Mouse (Mus musculus) urinary bladder, postnatal 25 days (tissue): ENCODE data around the gene Jak3.

Experiments
- DNase-seq: peaks from one replicate; pipeline ENCODE4 v3.0.0; 2022; ENCODE audit warnings: low spot score

The Jak3 gene

DNA sequence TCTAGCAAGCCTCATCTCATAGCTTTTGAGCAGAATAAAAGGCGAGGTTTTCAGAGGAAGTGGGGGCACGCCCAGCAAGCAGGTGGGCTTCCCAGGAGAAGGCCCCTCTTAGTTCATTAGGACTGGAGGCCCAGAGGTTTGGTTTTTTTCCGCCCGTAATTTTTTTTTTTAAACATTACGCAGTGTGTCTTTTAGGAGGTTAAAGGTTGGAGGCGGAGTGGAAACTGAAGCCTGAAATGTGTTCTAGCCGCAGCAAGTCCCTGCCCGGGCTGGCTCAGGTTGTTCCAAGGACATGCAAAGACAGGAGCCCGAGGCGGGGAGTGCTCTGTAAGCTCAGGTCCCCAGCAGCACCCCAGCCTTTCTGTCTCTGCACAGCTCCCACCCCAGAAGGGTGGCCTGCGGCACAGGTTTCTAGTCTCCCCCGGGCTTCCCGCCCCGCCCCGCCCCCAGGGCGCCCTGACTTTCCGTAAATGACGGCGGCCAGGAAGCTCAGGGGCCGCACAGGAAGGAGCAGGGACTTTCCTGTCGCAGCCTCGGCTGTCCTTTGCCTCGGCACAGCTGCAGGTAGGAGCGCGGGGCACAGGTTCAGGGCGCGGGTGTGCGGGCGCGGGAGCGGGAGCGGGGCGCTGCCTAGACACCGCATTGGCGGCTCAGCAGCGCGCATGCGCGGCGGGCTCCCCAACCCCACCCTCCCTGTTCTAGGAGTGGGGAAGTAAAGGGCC lies at the start of gene Jak3:
Jak3 (plus strand) TSS at position 277 of the 722 bp plus-strand sequence.
- peak; percentile 52 for DNase-seq

DNA sequence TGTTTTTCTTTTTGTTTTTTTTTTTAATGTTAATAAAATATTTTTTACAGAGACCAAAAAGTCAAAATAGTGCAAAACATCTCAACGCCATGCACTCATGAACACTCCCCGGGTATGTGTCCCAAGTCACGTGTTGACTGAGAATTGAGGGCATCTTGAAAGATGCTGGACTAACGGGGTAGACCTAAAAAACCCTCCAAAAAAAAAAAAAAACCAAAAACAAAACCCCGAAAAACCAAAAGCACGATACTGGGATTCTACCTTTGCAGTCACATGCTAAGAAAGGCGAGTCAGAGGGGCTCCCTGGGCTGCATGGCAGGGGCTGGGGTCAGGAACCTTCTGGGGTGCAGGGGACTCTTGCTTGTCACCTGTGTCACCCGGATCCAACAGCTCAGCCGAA lies 49.3 kb upstream of the Jak3 start:
- no peak for DNase-seq

DNA sequence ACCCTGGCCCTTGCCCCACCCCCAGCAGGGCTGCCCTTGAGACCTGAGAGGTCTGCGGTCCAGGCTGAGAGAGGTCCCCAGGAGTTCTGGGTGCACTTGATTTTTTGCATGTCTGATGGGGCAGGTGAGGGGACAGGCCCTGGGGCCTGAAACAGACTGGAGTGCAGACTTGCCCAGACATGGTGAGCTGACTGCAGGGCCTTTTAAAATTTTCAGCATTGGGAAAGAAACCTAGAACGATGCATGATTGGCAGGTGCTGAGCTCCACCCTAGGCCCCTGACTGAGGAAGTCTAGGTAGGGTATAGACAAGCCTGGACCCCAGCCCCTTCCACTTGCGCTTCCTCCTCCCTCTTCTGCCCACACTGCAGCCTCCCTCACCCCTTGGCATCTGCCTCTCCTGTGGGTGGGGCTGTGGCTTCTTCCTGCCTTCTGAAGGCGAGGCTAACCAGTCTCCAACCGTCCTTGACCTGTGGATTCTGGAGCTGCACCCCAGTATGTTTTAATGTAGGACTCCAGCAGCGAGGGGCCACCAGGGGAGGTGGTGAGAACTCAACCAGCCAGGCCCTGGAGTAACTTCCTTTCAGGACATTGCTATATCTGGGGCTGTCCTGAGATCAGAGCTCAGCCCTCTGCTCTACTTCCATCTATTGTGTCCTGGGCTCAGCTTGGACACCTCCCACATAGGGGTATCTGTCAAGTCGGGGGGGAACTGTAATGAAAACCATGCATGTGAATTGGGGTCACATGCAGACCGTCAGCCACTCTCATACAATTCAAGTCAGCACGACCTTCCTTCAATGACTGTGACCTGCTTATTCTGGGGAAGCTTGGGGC lies 48.6 kb upstream of the Jak3 start:
- DNase-seq: no peak

DNA sequence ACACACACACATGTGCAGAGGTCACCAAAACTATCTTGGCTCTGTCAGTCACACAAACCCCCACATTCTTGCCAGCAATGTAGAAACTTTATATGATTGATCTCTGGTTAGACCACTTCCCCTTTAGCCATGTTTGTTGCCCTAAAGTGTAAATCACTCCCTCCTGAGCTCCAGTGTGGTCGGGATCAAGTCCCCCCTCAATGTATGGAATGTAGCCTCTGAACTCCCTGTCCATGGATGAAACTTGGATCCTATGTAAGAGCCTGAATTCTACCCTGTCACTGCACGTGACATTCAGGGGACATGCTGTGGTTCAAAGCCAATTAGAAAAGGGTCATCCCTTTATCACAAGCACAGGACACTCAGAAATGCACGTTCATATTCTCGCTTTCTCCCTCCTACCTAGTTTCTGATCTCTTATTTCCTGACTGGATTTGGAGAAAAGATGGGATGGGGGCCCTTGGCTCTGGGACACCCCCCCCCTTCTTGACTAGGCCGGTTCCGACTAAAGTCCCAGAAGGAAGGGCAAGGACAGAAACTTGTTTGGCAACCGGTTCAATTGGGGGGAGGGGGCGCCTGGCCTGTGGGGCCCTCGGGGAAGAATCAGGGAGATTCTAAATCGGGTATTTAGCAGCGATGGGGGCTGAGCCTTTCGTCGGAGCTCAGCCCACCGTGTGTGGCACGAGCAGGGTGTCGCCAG lies 47.5 kb upstream of the Jak3 start:
- no peak for DNase-seq

DNA sequence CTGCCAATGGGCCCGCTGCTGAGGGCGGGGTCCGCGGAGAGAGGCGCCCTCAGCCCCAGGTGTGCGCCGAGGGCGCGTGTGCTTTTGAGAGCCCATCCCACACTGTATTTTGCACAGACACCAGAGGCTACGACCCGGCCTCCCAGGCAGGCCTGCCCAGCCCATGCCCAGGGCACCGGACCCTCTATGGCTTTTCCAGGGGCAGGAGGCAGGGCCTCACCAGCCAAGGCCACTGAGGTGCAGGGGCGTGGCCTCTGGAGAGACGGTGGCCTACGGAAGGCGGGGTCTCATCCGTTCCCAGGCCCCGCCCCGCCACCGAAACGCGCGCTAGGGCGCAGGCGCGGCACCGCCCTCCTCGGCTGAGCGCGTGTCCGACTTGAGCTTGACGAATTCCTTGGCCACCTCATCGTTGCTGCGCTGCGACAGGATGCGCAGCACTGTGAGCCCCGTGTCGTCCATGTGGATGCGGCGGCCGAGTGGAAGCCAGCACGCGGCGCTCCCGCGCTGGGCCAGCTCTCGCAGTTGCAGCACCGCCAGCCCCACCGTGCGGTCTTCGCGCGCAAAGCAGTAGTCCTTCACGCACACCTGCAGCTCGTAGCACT lies 46.9 kb upstream of the Jak3 start:
- DNase-seq: peak; percentile 96

DNA sequence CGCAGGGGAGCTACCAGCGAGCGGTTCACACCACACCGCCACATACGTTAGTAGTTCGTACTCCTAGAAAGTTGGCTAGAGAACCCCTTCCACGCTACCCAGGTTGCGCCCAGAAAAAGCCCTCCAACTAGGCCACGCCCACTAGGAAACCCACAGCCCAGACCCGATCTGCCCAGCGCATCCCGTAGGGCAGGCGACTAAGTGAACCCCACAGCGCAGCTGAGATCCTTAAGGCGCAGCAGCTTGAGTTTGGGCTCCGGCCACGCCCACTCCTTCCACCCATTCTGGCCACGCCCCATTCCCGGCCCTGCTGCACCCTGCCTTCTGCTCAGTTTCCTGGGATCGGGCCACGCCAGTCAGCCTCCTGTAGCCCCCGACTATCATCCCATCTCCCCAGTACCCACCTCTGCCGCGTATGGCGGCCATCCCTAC lies 46.3 kb upstream of the Jak3 start:
- peak; percentile 62 for DNase-seq

DNA sequence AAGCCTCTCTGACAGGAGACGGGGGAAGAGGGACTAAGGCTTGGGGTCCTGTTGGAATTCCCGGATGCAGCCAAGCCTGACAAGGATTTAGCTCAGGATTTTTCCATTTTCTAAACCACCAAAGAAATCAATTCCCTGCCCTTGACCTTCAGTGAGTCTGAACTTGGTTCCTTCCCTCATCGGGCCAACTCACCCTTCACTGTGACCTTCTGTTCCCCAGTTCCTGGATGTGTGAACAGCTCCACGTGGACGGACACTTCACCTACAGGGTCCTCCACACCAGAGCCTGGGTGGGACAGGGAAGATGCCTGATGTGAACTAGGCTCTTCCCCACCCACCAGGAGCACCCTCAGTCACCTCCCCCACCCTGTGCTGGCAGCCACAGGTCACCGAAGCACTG lies 45.3 kb upstream of the Jak3 start:
- DNase-seq: no peak

DNA sequence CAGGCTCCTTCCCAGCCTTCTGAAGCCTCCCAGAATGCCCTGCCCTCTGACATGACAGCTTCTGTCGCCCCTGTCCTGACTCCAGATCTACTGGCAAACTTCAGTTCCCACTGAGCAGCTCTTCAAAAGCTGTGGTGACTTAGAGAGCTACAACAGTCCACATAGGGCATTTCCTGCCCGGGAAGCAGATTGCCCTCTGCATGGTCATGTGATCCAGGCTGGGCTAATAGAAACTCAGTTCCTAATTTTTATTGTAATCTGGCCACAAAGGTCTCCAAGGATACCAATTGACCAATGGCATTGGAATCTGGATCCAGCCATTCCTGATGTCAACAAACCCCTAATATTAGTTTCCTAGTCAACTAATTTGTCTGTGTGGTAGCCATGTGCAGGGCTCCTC lies 44.2 kb upstream of the Jak3 start:
- no peak for DNase-seq

DNA sequence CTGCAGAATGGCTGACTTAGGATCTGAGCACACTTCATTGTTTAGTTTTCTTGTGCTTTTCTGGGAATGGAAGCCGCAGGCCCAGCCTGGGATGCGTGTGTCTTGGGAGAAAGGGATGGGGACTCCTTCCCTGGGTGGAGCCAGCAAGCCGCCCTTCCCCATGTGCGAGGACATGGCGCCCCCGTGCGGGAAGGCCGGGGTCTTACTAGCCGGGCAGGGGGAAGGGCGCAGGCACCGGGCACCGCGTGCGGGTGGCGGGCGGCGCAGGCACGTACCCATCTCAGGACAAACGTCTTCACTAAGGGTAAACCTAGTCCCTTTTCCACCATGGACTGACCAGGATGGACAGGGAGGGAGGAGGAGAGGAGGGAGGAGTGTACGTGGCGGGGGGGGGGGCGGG lies 42.9 kb upstream of the Jak3 start:
- DNase-seq: peak; percentile 57

DNA sequence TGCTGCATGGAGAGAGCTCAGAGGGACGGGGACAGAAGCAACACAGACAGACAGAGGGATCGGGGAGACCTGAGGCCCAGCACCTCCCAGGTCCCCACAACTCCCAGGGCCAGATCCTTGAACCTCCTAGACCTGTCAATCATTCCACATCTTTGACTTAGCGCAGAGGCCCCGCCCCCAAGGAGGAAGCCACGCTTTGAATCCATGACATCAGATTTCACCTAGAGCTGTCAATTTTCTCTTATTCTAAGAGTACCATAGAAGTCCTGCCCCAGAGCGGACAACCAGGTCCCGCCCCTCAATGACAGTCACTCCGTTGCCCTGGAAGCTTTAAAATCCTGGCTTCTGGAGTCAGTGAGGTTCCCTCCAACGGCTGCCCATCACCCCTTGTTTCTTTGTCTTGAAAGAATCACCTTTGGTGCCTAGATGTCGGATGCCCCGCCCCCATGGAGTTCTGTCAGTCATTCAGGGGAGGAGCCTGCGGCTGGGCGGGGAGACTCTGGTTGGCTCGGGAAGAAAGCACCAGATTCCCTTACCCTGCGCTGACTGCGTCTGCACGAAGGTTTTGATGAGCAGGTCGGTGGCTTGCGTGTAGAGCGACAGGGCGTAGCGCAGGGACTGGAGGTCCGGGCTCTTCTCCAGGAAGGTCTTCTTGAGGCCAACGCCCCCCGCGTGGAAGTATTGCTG lies 42.0 kb upstream of the Jak3 start:
- peak; percentile 48 for DNase-seq

DNA sequence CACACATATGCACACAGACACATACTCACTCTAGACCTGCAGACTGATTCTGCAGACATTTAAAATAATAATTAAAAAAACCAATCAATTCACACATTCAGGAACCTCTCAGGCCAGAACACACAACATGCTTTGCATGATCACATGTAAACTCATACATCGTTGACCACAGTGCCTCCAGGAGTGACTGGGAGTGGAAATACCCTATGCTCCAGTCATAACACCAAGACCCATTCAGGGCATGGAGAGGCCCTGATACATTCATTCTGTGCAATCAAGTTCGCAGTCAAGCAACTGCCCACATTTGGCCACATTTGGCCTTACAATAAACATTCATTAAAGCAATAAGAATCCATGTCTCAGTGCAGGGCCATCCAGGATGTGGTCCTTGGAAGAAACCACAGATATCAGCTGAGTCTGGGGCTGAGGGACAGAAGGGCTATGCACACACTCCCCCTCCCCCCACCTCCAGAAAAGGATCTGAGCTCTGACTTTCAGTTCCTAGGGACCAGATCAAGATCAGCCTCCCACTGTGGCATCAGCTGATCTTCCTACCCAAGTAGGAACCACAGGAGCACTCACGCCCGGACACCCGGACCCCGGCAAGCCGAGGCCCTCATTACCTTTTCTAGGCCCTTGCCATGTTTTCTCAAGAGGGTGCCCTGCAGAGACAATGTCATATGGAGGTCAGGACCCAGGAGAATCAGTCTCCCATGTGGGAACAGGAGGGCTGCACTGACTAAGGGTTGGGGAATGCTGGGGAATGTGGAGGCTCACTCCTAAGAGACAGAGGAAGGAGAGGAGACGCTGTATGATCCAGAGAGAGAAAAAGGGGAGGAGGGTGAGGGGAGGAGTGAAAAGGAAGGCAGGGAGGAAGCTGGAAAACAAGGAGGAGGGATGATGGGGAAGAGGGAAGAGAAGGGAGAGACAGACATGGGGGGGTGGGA lies 38.7 kb upstream of the Jak3 start:
- no peak for DNase-seq

DNA sequence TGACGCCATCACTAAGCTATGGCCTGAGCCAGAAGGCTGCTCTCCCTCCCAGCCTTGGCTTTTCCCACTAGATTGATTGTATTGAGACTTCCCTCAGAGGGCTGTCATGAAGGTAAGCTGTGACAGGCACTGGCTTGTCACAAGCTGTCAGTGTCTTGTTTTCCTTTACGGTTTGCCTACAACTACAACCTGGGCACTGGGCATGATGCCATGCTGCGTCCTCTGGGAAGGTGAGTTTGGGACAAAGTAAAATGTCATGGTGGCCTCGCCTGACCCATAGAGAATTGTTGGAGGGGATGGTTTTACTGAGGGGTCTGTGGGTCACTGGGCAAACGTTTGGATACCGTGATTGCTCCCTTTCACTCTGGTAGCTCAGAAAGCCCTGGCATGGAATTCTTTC lies 37.8 kb upstream of the Jak3 start:
- DNase-seq: no peak

DNA sequence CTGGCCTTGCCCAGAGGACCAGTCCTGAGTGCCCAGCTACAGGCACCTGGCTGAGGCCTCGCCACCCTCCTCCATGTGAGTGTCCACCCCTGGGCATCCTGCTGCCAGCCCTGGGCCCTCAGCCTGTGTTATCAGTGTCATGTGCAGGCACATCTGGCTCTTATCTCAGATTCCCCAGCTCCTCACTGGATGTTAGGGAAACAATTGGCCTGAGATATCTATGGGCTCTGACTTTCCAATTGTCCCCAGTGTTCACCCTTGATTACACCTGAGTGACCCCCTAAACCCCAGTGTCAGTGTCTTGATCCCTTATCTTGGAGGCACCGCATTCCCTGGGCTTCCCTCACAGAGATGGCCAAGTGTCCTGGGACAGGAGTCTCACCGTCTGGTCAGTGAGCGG lies 36.8 kb upstream of the Jak3 start:
- no peak for DNase-seq

DNA sequence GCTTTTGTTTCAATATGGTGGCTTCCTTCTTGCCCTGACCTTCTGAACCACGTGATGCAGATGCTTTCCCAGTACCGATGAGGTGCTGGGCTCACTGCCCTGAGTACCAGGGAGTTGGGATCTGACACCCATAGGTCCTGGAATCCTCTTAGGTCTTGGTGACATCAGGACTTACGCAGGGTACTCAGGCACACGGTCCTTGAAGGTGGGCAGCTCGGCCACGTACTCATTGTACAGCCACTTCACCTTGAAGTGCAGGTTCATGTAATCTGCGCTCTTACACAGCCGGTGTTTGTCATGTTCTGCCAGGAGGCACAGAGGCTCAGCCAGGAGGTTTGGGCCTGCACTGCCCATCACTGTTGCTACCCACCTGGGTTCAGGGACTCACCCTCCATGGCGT lies 30.6 kb upstream of the Jak3 start:
- DNase-seq: no peak

DNA sequence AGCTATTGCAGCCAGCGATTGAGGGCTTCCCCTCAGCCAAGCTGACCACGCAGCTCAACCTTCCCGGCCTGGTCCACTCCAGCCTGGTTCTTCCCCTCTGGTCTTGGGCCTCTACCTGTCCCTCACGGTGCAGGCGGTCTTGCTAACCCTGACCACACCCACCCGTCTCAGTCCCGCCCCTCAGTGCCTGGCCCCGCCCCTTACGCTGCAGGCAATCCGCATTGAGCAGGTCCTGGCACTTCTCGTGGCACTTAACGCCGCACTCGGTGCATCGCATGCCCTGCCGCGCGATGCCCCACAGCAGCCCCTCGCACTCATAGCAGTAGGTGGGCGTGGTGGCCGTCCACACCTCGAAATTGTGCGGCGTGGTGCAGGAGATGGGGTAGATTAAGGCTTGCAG lies 21.5 kb upstream of the Jak3 start:
- DNase-seq: no peak

DNA sequence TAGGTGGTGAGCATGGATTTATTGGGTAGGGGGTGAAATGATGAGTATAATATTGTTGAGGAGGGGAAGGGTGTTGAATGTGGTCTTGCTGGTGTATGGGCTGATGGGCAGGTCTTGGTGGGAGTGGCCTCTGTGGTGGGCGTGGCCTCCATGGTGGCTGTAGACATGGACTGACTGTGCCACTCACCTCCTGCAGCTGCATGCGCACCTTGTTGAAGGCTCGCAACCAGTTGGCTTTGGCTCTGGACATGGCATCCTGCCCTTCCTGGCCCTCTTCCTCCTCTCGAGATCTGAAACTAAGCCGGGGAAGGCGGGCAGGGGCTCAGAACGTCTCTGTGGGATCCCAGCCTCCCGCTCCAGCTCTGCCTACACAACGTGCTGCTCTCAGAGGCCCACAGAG lies 18.3 kb upstream of the Jak3 start:
- DNase-seq: no peak

DNA sequence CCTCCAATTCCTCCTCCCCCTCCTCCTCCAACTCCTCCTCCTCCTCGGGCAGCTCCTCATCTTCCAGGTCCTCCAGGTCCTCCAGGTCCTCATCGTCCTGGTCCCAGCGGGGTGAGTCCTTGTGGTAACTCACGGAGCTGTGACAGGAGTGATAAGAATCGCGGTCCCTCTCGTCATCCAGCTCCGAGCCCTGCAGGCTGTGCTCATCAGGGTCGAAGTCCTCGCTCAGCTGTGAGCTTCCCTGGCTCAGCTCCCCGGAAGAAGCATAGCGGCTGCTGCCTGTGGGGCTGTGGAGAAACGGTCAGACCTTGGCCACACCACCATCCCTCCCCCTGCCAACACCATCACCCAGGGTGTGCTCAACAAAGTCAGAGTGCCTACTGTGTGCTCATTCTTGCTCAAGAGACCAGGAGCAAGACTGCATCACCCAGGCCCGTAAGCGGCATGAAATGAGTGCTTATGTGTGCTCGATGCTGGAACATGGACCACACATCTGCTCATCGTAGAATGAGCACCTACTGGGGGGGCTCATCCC lies 17.5 kb upstream of the Jak3 start:
- no peak for DNase-seq

DNA sequence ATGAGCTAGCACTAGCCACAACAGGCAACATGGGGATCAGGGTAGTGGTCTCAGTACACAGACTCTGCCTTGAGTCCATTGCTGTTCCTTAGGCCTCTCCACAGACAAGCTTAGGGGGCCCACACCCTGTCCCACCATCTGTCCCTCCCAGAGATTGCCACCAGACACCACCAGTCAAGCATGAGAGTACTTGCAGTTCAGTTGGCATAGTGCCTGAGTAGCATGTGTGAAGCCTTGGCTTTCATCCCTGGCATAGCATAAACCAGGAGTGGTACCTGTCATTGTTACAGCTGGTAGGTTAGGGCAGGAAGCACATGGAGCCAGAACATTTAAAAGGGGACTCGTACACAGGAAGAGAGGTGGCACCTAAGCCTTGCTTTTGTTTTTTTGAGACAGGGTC lies 16.3 kb upstream of the Jak3 start:
- DNase-seq: no peak

DNA sequence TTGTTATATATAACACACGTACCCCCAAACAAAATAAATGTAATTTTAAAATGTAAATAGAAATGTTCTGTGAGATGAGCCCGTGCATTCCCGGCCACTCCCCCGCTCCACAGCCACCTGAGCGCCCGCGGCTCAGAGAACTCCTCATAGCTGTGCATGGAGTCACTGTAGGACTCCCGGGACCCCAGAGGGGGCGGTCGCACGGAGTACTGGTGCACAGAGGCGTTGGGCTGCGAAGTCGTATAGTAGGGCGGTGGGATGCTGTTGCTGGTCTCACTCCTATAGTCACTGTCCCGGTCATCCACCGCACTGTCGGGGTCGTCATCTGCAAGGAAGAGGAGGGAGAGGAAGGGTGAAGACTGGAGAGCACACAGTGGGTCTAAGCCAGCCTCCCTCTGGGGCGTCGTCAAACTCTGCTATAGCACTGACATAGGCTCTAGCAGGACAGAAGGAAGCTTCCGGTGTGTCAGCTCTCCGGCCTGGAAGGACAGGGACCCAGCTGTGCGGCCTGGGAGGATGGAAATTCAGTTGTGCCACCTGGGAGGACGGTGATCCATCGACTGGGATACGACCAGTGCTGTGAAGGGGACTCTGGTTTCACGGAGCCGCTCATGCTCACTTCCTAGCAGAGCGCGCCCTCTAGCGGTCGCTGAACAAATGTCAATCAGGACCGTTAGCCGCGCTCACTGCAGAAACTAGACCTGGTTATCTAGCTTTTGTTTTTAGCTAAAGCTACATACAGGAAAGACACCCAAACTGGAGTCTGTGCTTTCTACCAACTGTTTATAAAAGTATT lies 15.6 kb upstream of the Jak3 start:
- peak; percentile 88 for DNase-seq
